Mouse (Mus musculus) liver, adult 2 months (tissue): Measurements from ENCODE around the gene Arntl. TPM values are rescaled to one million over a fixed set of nuclear protein-coding genes. Genes with fewer than 3 reads are reported as not detected.

Experiments used
- DNase-seq: peaks from one replicate; pipeline ENCODE4 v3.0.0-alpha.2; 2011; ENCODE audit warnings: low read depth, low spot score; ENCODE audit errors: extremely low read depth
- H3K27ac ChIP-seq: fragments of 200-500 bp; replicated peaks from 2 replicates; pipeline ENCODE4 v1.5.1; 2012; ENCODE audit warnings: low read depth, mild to moderate bottlenecking, control low read depth, inconsistent platforms, low read length; ENCODE audit not compliant: insufficient read depth
- H3K27me3 ChIP-seq: fragments of 200-500 bp; 2 replicates; pipeline ENCODE4 v1.6.1; 2012; ENCODE audit warnings: mild to moderate bottlenecking, moderate library complexity, low read length, inconsistent platforms; ENCODE audit not compliant: control insufficient read depth, insufficient read depth
- H3K36me3 ChIP-seq: fragments of 200-500 bp; 2 replicates; pipeline ENCODE4 v1.6.1; 2012; ENCODE audit warnings: low read length, inconsistent platforms; ENCODE audit not compliant: control insufficient read depth, insufficient read depth
- H3K4me1 ChIP-seq: fragments of 200-500 bp; 2 replicates; pipeline ENCODE4 v1.6.1; 2011; ENCODE audit warnings: low read length; ENCODE audit not compliant: control insufficient read depth, insufficient read depth
- H3K4me3 ChIP-seq: fragments of 200-500 bp; 2 replicates; pipeline ENCODE4 v1.5.1; 2011; ENCODE audit warnings: low read depth, mild to moderate bottlenecking, control low read depth, low read length, moderate library complexity; ENCODE audit not compliant: insufficient read depth
- H3K79me2 ChIP-seq: fragments of 200-500 bp; 2 replicates; pipeline ENCODE4 v1.6.1; 2012; ENCODE audit warnings: inconsistent platforms, mild to moderate bottlenecking, low read length, moderate library complexity; ENCODE audit not compliant: control insufficient read depth, insufficient read depth
- H3K9ac ChIP-seq: fragments of 200-500 bp; 2 replicates; pipeline ENCODE4 v1.6.1; 2012; ENCODE audit warnings: low read depth, mild to moderate bottlenecking, control low read depth, inconsistent platforms, low read length
- CTCF ChIP-seq: fragments of 200-500 bp; IDR thresholded peaks from 2 replicates; pipeline ENCODE4 v1.5.1; 2011; ENCODE audit warnings: low read depth, low read length, control low read depth
- POLR2A ChIP-seq: fragments of 200-500 bp; IDR thresholded peaks from 2 replicates; pipeline ENCODE4 v1.6.1; 2011; ENCODE audit warnings: low read length, control low read depth; ENCODE audit not compliant: insufficient read depth; ENCODE audit errors: extremely low read depth
- WGBS: fragments of 180-500 bp; shearing (Covaris S2); methylation state at CpG from one replicate; pipeline ENCODE4 v1.1.7; 2018; 5-methylcytosine and 5-hydroxymethylcytosine counted together
- polyA plus RNA-seq: library from polyadenylated mRNA; depleted of rRNA; stranded (reverse); fragments of >200 nt; gene quantifications from 2 replicates; pipeline ENCODE4 v1.2.3, GENCODE M21; 2012; rRNA removed
- total RNA-seq: library from RNA; depleted of rRNA; stranded (reverse); fragments of >200 nt; gene quantifications from 2 replicates; pipeline ENCODE4 v1.2.3, GENCODE M21; 2014; rRNA removed

The Arntl gene
- total RNA-seq (1.3 and 2.2 TPM in 2 replicates), polyA plus RNA-seq (8.0 and 10.0 TPM in 2 replicates)

DNA sequence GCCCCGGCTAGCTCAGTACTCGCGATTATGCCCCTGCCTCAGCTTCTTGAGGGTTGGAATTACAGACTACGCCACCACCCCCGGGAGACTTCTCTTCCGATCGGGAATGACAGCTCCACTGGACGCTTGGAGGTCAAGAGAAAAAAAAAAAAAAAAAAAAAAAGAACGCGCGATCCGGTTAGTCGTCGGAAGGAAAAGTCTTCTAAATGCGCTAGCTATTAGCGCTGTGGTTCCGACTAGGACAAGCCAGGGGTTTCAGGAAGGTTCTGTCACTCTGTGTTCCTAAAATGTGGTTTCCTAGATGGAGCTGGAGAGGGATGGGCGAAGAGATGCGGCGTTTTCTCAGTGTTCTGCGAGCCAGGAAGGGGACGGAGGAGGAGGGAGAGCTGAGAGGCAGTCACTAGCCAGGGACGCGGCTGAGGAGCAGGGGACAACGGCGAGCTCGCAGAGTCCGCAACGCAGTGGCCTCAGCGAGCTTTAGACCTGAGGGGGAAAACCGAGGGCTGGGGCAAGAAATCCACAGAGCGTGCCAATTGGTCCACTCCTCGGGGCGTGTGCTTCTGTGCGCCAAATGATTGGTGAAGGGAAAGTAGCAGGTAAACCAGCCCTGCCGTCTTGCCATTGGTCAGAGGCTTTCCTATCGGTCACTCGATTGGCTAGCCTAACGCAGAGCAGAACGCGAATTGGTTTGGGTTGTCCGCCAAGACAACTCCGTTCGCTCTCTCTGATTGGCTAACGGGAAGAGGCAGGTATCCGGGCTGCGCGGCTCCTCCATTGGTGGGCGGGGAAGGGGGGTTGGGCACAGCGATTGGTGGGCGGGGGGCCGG, at the start of gene Arntl:
Gene Arntl (plus strand): TSS at position 822 of the 827 bp plus-strand sequence.
- peak within 1 kb of the TSS; percentile 74 for H3K27ac ChIP-seq
- peak; percentile 100 for DNase-seq
- under 1% methylated on average over 52 of the region's 52 CpGs for WGBS
- H3K9ac ChIP-seq = peak within 1 kb of the TSS; percentile 74
- TF ChIP-seq CTCF (no peak), POLR2A (peak; percentile 89)
- peaks cover 29% of the 10 kb centered on the region; the same call in 1 of the 2 replicates for H3K79me2 ChIP-seq
- H3K4me1 ChIP-seq = peaks cover 11% of the 10 kb centered on the region
- H3K4me3 ChIP-seq = peak within 1 kb of the TSS; percentile 89
- no peaks in the 10 kb centered on the region for H3K27me3 ChIP-seq
- H3K36me3 ChIP-seq = no peaks in the 10 kb centered on the region

DNA sequence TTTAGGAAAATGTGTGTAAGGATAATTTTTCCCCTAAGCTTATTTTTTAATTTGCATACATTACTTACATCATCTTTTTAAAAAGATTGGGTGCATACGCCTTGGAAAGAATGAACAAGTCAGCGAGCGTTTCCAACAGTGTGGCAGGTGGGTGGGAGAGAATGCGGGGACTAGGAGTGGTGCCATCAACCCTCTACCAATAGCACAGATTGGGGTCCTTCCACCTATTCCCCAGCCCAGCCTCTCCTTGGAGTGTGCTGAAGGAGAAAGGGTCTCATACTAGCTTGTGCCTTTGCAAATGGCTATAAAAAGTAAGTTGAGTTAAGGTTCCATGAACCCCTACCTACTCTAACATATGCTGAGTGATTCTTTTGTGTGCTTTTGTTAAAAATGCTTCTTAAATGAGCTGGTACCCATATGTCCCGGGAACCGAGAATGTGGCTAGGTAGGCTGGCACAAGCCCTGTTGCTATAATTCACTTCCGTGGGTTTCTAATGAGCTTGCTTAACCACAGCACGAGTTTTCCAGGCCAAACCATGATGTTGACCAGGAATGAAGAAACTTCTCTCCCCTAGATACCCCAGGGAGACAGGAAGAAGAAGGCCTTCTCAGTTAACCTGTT, 46.1 kb upstream of the Arntl start:
- no peak for TF ChIP-seq CTCF
- no peak for TF ChIP-seq POLR2A
- H3K4me1 ChIP-seq = no peaks in the 10 kb centered on the region
- DNase-seq = no peak
- H3K27me3 ChIP-seq = peaks cover 2% of the 10 kb centered on the region; the same call in 1 of the 2 replicates
- H3K4me3 ChIP-seq = no peak overlapping the region
- H3K79me2 ChIP-seq = no peaks in the 10 kb centered on the region
- H3K36me3 ChIP-seq = no peaks in the 10 kb centered on the region
- no peak overlapping the region for H3K27ac ChIP-seq
- WGBS = 89% methylated on average over 8 of the region's 8 CpGs
- no peak overlapping the region for H3K9ac ChIP-seq

DNA sequence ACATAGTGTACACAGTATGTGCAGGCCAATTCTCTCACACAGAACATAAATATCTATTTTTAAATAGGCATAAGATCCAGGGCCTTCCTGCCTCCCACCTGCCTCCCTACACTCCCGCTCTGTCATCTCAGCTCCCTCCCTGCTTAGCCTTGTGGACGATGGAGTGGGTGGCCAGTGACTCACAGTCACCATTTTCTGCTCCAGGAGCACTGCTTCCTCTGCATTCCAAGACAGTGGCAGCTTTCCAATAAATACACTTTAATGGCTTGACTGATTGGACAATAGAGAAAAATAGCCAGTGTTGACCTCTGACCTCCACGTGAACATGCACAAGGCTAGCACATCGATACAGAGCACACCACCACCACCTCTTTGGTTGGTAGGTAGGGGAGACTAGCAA, 42.5 kb upstream of the Arntl start:
- no peak for DNase-seq
- H3K36me3 ChIP-seq = no peaks in the 10 kb centered on the region
- H3K27me3 ChIP-seq = peaks cover 2% of the 10 kb centered on the region; the same call in 1 of the 2 replicates
- H3K27ac ChIP-seq = no peak overlapping the region
- no peaks in the 10 kb centered on the region for H3K4me1 ChIP-seq
- no peak overlapping the region for H3K4me3 ChIP-seq
- H3K79me2 ChIP-seq = no peaks in the 10 kb centered on the region
- WGBS = 69% methylated on average over 4 of the region's 4 CpGs
- no peak for TF ChIP-seq CTCF
- TF ChIP-seq POLR2A = no peak
- no peak overlapping the region for H3K9ac ChIP-seq

DNA sequence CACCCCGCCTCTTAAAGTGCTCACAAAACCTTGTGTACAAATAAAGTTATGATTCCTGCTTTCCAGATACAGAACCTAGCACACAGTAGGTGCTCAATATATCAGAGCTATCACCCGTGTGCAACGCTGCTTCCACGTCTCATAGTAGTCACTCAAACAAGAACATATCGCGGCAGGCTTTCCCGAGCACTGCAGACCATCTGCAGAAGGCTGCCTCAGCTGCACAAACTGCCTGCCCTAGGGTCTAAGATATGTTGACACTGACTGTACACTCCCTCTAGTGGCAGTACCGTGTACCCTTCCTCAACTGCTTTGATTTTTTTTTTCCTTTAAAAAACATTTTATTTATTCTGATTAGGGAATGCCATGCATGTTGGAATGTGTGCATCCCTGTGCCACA, 40.2 kb upstream of the Arntl start:
- Histone ChIP-seq H3K79me2 (no peaks in the 10 kb centered on the region), H3K4me1 (no peaks in the 10 kb centered on the region), H3K4me3 (no peak overlapping the region), H3K36me3 (no peaks in the 10 kb centered on the region), H3K27me3 (no peaks in the 10 kb centered on the region), H3K9ac (no peak overlapping the region), H3K27ac (no peak overlapping the region)
- TF ChIP-seq CTCF (peak; percentile 42; the same call in 1 of the 2 replicates), POLR2A (no peak)
- peak; percentile 42 for DNase-seq
- 36% methylated on average over 8 of the region's 8 CpGs for WGBS

DNA sequence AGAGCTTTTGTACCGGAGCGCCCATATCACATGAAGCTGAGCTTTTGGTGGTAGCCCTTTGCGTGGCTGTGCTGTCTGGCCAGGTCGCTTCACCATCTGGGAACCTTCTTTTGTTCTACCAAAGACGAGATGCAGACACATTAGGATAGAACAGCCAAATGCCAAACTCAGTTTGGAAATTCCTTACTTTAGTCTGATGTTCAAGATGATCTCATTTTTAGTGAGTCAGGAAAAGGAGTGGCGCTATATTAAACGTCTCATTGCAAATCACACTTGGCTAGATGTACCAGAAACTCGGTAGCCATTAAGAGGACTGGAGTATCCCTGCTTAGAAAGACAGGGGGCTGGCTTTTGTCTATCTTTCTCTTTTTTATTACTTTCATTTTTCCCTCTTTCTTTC, 38.7 kb upstream of the Arntl start:
- TF ChIP-seq CTCF (no peak), POLR2A (no peak)
- Histone ChIP-seq H3K9ac (no peak overlapping the region), H3K27me3 (no peaks in the 10 kb centered on the region), H3K79me2 (no peaks in the 10 kb centered on the region), H3K27ac (no peak overlapping the region), H3K36me3 (no peaks in the 10 kb centered on the region), H3K4me1 (no peaks in the 10 kb centered on the region), H3K4me3 (no peak overlapping the region)
- DNase-seq = no peak
- WGBS = 85% methylated on average over 8 of the region's 8 CpGs
